Mouse (Mus musculus): ENCODE data around the gene Bhlhe40. TPM values are rescaled to one million over a fixed set of nuclear protein-coding genes. Genes with fewer than 3 reads are reported as not detected.

Gene Bhlhe40
- polyA plus RNA-seq, 1 experiment, result 17.9 TPM

Other genes starting within 250 kb of the Bhlhe40 start
- 37.9 and 53.0 TPM in 2 replicates for gene Arl8b, start 122.5 kb downstream of the Bhlhe40 start, polyA plus RNA-seq (2012; rRNA removed)
- 24.3 and 24.7 TPM in 2 replicates for gene Edem1, start 168.0 kb downstream of the Bhlhe40 start, polyA plus RNA-seq (2012; rRNA removed)

Data from urinary bladder, adult 2 months (tissue).